Mouse (Mus musculus) T-cell, adult 2 months (primary cell): ENCODE data around the gene Grn.

ENCODE experiments used
- DNase-seq: peaks from one replicate; pipeline ENCODE4 v3.0.0; 2022; ENCODE audit warnings: low spot score

Gene Grn

GRCm38 (mm10) chr11:102480111-102480510, 50.0 kb downstream of the Grn start:
- DNase-seq, result no peak

DNA sequence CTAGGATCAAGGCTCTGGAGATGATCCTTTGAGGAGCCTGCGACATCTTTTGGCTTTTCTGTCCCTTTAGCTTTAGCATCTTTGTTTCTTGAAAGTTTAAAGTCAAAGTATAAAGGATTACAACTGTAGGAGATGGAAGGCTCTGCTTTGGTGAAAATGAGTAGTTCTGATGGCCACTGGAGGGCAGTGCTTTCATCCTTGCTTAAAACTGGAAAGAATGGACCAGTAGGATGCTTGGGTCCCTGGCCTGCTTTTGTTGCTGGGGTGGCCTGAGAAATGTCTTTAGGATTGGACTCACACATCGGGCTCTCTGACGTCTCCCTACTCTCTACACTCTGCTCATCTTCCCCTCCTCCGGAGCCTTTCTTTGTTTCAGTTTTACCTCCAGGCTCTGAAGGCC, 50.8 kb downstream of the Grn start:
- DNase-seq, result no peak

DNA sequence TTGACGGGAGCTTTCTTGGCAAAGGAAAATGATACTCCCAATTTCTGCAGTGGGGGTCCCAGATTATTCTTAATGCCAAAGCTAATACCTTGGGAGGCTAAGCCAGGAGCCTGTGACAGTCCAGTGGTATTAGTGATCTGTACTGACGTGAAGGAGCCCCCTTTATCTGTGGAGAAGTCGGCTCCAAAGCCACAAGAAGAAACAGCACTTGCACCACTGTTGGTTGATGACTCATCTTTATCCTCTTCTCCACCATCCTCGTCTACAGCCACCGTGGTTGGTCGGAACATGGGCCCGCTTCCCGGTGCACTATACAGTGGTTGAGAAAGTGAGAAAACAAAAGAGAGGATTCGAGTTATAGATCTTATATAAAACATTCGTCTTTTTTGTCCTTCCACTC, 51.7 kb downstream of the Grn start:
- DNase-seq, result no peak
